In genomic region chr19:6606667-6607066, GRCm38 (mm10) we compare ENCODE assay signal across 11 mouse cellular contexts.
"Had no signal": no experiment of that assay in that cellular context is flagged by ENCODE, and none has a peak within 500 bp of the region (broad histone marks: within the 10 kb centered on the region; RNA-seq: fewer than 3 reads in every experiment).

No protein-coding gene starts in this region.

- DNase-seq: kidney, adult 18-20 months; kidney, adult 9 months; kidney, postnatal 25 days; liver, embryonic 13.5 days; lung, adult 2 months; lung, postnatal 14 days; midbrain, embryonic 14.5 days; thymus, postnatal 36 days had no signal

- H3K27ac ChIP-seq: left cerebral cortex, adult 2 months; limb, embryonic 12.5 days; liver, embryonic 13.5 days; stomach, postnatal 0 days had no signal

- H3K4me3 ChIP-seq: left cerebral cortex, adult 2 months; limb, embryonic 12.5 days; liver, embryonic 13.5 days had no signal
